Mouse (Mus musculus): Measurements from ENCODE around the gene Tmem206.
A peak's percentile ranks its signal among the peaks of the same experiment; 100 is the strongest.

The Tmem206 gene

GRCm38 (mm10) chr1:191350355-191350754, 24.6 kb downstream of the Tmem206 start:
- no peak for DNase-seq (ENCODE audit: low spot score in 2 of 2)

DNA sequence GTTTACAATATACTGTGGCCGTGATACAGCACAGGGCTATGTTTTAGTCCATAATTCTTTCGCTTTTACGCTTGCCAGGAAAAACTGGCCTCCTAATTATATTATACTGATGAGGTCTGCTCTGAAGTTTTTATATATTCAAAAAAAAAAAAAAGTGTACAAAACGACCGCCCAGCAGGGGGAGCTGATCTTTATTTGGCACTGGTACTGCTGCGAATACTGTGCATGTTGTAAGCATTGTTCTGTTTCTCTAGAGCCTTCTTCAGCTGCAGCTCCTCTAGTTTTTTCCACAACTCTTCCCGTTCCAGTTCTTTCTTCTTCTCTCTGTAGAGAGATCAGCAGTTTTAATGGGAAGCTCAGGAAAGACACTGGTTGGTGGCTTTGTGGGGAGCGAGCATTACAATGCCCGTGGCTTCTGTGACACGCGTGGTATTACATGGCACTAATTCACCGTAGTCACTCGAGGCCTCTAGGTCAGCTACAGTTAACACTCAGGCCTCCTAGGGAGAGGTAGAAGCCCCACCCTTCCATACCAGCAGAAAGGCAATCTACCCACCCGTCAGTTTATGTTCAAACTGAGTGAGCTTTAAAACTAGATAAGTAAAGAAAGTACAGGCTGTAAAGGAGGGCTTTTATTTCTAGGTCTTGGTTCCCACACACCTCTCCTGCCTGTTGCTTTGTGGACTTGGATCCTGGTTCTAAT, 27.2 kb downstream of the Tmem206 start:
- DNase-seq (ENCODE audit: low spot score in 2 of 2) = peak; percentile 28 to 61

DNA sequence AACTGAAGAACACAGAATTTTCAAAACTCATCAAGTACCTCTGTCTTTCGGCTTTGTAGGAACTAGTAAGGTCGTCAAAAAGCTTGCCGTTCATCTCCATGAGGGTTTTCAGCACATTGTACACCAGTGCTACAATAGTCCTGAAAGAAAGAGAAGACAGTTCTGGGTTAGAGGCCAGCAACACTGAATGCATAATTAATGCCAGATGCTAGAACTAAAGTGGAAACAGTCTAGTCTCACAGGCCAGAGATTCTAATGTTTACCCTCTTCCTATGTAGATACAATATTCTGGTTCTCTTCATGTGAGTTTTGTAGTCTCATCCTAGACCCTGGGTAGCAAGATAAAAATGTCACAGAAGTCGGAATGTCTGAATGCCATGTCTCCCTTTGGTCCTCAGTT, 28.1 kb downstream of the Tmem206 start:
- DNase-seq (ENCODE audit: low spot score in 2 of 2) = no peak

- DNase-seq (ENCODE audit: low spot score in 2 of 2) = no peak
Measured at GRCm38 (mm10) chr1:191356936-191357335, 31.2 kb downstream of the Tmem206 start.

DNA sequence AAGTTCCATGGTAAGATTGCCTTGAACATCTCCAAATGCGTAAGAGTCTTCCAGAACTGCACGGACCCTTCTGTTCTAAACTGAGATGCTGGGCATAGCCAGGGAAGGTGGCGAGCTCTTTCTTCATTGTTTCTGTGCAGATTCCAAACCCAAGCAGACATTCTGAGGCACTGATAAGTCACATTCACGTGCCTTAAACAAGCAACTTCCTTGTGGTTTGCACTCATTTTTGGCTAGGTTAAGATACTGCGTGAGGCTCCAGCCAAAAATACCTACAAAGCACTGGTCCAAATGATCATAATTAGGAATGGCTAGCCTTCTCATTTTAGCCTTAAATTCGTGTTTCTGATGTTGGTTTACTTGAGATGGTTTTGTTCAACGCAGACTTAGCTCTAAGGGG, 33.8 kb downstream of the Tmem206 start:
- DNase-seq (ENCODE audit: low spot score in 2 of 2) = no peak

- DNase-seq (ENCODE audit: low spot score in 2 of 2) = no peak
Measured at GRCm38 (mm10) chr1:191362412-191362811, 36.7 kb downstream of the Tmem206 start.

DNA sequence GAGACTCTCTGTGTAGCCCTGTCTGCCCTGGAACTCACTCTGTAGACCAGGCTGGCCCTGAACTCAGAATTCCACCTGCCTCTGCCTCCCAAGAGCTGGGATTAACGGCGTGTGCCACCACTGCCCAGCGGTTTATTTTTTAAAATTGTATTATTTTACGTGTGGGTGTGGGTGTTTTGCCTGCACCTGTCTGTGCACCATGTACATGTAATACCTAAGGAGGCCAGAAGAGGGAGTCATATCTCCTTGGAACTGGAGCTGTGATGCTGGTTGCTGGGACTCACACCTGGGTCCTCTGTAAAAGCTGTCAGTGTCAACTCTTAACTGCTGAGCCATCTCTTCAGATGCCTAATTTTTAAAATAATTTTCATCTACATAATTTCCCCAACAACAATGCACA, 38.8 kb downstream of the Tmem206 start:
- no peak for DNase-seq (ENCODE audit: low spot score in 2 of 2)

DNA sequence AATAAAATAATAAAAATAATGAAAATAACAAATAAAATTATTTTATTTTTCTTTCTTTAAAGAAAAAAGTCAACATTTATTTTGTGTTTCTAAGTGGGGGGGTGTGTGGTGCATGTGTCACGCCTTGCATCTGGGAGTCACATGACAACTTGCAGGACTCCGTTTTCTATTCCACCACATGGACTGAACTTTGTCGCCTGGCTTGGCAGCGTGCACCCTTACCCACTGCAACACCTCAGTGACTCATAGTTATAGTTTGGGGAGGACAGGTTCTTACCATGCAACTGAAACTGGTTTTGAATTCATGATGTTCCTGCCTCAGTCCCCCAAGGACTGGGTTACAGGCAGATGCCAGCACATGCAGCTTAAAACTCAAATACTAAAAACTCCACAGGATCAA, 42.5 kb downstream of the Tmem206 start:
- DNase-seq (ENCODE audit: low spot score in 2 of 2) = no peak

GRCm38 (mm10) chr1:191369140-191369539, 43.4 kb downstream of the Tmem206 start:
- no peak for DNase-seq (ENCODE audit: low spot score in 2 of 2)

- DNase-seq (ENCODE audit: low spot score in 2 of 2) = no peak
Measured at GRCm38 (mm10) chr1:191374993-191375643, 49.4 kb downstream of the Tmem206 start.

GRCm38 (mm10) chr1:191375644-191375998, 49.9 kb downstream of the Tmem206 start:
- DNase-seq (ENCODE audit: low spot score in 2 of 2) = no peak

DNA sequence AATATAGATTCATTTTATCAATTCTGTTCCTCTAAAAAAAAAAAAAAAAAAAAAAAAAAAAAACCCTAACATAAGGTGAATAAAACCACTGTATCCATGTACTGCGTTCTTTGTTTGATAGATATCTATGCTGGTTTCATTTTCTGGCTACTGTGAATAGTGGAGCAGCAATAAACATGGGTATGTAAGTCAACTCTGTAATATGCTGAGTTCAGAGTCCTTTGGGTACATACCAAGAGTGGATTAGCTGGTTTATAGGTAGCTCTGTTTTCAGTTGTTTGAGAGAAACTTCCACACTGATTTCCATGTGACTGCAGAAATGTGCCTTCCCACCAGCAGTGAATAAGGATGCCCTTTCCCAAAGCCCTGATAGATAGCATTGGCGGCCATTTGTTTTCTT, 52.4 kb downstream of the Tmem206 start:
- no peak for DNase-seq (ENCODE audit: low spot score in 2 of 2)

GRCm38 (mm10) chr1:191380843-191381242, 55.1 kb downstream of the Tmem206 start:
- no peak for DNase-seq (ENCODE audit: low spot score in 2 of 2)

DNA sequence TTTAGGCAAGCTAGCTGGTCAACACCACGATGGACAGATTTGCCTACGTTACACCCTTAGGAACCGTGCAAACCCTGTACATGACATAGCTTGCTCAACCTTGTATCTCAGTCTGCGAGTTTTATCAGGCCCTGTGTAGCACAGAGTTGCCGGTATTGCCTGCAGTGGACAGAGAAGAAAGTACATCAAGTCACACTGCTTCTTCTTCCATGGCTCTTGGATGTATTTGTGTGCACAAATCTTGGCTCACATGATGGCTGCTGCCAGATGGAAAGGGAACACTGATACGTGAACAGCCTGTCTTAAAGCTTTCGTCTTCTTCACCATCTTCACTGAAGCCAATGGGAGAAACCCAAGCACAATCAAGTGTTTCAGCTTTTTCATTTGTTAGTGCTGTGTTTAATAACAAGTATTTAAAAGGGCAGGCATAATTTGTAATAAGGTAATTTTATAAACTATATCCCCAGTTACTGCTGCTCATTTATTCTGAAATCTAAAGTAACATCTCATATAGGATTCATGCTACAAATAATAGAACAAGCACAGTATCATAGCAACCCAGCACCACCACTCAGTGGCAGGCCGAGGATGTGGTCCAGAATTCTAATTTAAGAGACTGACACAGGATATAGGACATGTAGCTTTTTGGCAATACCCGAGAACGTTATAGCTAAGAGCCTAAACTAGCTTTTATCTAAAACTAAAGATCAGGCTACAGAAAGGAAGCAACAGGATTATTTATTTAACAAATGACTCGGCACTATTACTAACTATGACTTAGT, 56.4 kb downstream of the Tmem206 start:
- peak; percentile 30 to 45 for DNase-seq (ENCODE audit: low spot score in 2 of 2)

- no peak for DNase-seq (ENCODE audit: low spot score in 2 of 2)
Measured at GRCm38 (mm10) chr1:191384786-191385430, 59.2 kb downstream of the Tmem206 start.

DNA sequence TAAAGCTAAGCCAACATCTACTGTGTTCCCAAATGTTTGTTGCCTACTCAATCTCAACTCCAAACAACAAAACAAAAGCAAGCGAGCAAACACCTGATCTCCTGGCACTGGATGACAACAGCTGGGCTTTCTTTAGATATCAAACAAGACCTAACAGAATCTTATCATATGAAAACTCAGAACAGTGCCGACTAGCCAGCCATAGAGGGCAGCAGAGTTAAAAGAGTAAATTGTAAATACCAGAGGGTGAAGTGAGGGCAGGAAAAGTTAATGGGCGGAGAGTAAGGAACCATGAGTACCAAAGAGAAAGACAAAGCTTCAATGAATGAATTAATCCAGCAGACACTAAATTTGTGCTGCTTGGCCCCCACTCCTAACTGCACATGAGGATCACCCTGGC, 65.6 kb downstream of the Tmem206 start:
- DNase-seq (ENCODE audit: low spot score in 2 of 2) = peak in 1 of 2 experiments; percentile 66

DNA sequence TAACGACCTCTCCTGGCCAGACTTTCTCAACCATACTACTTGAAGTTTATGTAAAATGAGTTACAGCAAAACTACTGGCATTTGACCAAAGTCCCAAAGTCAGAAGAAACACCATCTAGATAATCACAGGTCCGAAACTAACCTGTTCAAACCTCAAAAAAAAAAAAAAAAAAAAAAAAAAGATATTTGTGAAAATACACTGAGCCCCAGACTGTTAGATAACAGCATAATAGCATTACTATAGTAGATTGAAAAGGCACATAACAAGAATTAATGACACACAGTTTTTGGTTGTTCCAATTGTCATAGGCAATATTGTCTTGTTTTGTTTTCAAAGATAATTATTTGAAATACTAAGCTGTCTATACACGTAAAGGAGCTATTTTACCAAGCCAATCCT, 67.8 kb downstream of the Tmem206 start:
- no peak for DNase-seq (ENCODE audit: low spot score in 2 of 2)

DNA sequence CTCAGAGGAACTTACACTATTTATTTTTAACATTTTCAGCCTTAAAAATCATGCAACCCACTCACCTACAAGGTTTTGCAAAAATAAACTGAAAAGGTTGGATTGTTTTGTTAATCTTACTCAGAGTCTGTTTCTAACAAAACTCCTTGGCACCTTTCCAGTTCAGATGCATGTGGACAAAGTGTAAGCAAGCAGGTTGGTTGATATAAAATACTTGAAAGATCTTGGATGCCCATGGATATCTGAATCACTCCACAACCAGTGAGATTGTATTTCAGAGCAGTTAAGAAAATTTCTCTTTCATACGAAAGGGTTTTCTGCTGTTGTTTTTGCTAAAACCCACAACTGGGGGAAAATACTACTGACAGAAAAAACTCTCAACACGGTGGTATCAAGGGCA, 68.4 kb downstream of the Tmem206 start:
- no peak for DNase-seq (ENCODE audit: low spot score in 2 of 2)

DNA sequence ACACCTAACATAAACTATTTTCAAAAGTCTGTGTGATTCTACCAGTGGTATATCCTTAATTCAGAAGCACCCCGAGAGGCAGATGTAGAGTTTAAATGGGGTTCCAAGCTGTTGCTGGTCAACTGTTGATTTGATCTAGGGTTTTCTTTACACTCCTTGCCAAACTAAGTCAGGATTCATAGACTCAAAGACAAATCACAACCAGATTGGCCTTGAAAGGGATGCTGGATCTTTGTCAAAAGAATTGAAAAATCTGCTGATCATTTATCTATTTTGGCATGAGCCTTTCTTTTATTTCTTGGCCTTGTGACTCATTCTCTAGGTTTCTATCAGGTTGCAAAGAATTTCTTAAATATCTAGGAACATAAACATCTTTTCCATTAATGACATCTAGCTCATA, 69.5 kb downstream of the Tmem206 start:
- no peak for DNase-seq (ENCODE audit: low spot score in 2 of 2)

- DNase-seq (ENCODE audit: low spot score in 2 of 2) = no peak
Measured at GRCm38 (mm10) chr1:191395871-191396433, 70.2 kb downstream of the Tmem206 start.

- DNase-seq (ENCODE audit: low spot score in 2 of 2) = peak; percentile 36 to 47
Measured at GRCm38 (mm10) chr1:191396446-191396845, 70.7 kb downstream of the Tmem206 start.

Measured in frontal cortex, postnatal 36 days (tissue).